Mouse (Mus musculus) Patski (cell line): ENCODE results near the gene Dlx1. TPM values are rescaled to one million over a fixed set of nuclear protein-coding genes. Genes with fewer than 3 reads are reported as not detected.

Source experiments
- ATAC-seq: fragments of 100-300 bp; one replicate; pipeline ENCODE4 v1.8.0; 2021
- CTCF ChIA-PET: fragments of 350-600 bp; sonication (Branson Sonifier 250); formaldehyde crosslinking; loops from one replicate; lab custom pipeline; 2022; ENCODE audit warnings: inconsistent platforms; lab: Charles Lee
- POLR2A ChIA-PET: fragments of 350-600 bp; sonication (Branson Sonifier 250); formaldehyde crosslinking; loops from one replicate; lab custom pipeline; 2022; ENCODE audit warnings: antibody characterized with exemption, inconsistent platforms; lab: Charles Lee
- DNase-seq: peaks from one replicate; pipeline ENCODE4 v3.0.0-alpha.2; 2011; ENCODE audit warnings: low read depth, low spot score
- H3K27me3 ChIP-seq: fragments of 371-371 bp; one replicate; pipeline ENCODE4 v1.5.1; 2021
- CTCF ChIP-seq: fragments of 100-300 bp; IDR thresholded peaks from one replicate; pipeline ENCODE4 v1.5.1; 2021
- in situ Hi-C: fragments of 300-500 bp; cut with MboI; formaldehyde crosslinking; loops from 3 replicates; pipeline ENCODE4 v1.11.1; 2018; ENCODE audit warnings: low pct_unique_long_range_greater_than_20kb, mixed read lengths
- polyA plus RNA-seq: library from polyadenylated mRNA; unstranded; gene quantifications from one replicate; pipeline ENCODE4 v1.2.3, GENCODE M21; 2021

Dlx1 gene
- polyA plus RNA-seq, 1 experiment from 2014 or later, result 1.8 TPM

DNA sequence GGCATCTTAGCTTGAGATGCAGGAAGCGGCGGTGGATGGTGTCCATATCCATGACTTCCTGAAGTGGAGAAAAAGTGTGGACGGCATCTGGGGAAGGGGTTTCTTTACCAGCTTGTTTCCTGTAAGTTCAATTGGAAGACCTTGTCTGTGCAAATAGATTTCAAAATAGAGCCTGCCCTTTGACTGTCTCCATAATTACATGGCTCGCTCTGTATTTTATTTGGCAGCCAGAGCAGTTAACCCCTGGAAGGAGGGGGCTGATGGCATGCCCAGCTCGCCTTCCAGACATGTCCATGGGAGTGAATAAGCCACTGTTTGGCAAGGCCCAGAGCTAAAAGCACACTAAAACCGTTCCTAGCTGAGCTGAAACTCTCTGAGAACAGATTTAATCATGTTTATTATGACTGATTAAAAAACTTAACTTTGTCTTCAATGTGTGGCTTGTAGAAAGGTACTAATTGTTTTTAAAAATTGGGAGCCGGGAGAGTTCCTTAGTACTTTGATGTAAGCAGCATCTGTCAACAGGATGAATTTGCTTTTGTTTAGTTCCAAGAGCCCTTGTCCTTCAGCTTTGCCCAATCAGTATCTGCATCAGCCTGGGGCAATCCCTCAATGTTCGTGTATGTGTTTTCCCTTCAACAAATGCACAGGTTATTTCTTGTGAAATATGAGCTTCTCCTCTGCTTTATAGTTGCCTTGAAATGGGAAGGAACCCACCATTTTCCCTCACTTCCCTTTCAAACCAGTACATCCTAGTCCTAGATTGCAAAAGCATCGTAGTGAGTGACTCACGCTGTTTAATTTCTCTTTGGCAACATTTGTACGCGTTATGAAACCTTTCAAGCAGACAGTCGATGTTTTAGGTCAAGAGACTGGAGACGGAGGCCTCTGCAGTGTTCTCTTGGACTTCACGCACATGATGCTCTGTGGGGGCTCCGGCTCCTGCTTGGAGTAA, 28.4 kb upstream of the Dlx1 start:
- TF ChIP-seq CTCF, result no peak
- ATAC-seq, result no peak
- in situ Hi-C loops, result no loop called here
- H3K27me3 ChIP-seq, result no peaks in the 10 kb centered on the region
- CTCF ChIA-PET, result interaction anchor here (1.0 to 1.7 kb wide), 3 partner anchors 15 to 27 kb away, joined by 3 read pairs; no protein-coding TSS in a partner anchor
- DNase-seq, result no peak
- POLR2A ChIA-PET, result interaction anchor here (1.0 kb wide), 1 partner anchor 47 kb away, joined by 3 read pairs; the partner anchor contains the start of gene Metap1d

DNA sequence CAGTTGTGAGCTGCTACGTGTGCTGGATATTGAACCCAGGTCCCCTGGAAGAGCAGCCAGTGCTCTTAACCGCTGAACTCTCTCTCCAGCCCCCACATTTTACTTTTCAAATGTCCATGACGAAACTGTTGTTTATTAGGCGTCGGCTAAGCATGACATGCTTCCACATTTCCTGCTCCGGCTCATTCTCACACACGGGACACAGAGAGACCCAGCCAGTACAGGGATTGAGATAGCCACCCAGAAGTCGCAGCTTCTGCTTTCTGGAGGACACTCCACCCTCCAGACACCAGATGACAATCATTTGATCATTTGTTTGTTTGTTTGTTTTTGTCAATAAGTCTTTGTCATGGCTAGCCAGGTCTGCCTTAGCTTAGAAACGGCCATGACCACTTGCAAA, 23.1 kb upstream of the Dlx1 start:
- no peak for TF ChIP-seq CTCF
- POLR2A ChIA-PET, result no interaction called here
- H3K27me3 ChIP-seq, result no peaks in the 10 kb centered on the region
- no peak for DNase-seq
- in situ Hi-C loops, result no loop called here
- no peak for ATAC-seq
- CTCF ChIA-PET, result interaction anchor here (1.1 to 1.2 kb wide), 2 partner anchors 10 to 42 kb away, joined by 3 read pairs; partner anchors contain the start of gene Dlx2

DNA sequence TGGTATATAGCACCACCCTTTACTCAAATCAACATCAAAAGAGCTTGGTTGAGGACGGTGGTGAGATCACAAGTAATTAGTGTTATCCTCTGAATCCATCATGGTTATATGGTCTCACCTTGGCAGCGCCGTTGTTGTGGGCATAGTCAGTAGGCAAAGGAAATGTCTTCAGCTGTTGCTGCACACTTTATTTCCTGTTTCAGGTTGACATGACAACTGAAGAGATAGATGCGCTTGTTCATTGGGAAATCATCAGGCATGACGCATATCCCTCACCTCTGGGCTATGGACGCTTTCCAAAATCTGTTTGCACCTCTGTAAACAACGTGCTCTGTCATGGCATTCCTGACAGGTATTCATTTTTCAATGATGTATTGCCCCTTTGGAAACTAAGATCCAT, 16.7 kb upstream of the Dlx1 start:
- in situ Hi-C loops, result no loop called here
- ChIA-PET POLR2A (no interaction called here), CTCF (no interaction called here)
- no peaks in the 10 kb centered on the region for H3K27me3 ChIP-seq
- DNase-seq, result no peak
- no peak for TF ChIP-seq CTCF
- no peak for ATAC-seq

DNA sequence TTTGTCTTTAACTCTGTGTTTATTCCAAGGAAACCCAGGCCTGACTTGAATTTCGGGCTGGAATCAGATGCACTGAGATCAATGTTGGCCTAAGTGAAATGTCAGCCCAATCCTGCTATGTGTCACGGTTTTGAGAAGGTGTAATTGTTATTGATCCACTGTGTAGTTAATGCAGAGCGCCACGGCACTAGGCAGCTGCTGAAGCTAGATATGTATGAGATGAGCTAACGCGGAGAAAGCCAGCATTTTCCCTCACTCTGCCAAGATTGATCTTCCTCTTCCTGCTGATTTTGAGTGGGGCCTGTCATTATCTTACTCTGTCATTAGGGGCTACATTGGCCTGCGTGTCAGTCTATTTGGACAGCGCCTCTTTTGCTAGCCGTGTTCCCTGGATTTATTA, 15.6 kb upstream of the Dlx1 start:
- TF ChIP-seq CTCF, result no peak
- CTCF ChIA-PET, result interaction anchor here (1.3 kb wide), 1 partner anchor 14 kb away, joined by 4 read pairs; no protein-coding TSS in a partner anchor
- no peaks in the 10 kb centered on the region for H3K27me3 ChIP-seq
- no peak for DNase-seq
- no peak for ATAC-seq
- in situ Hi-C loops, result no loop called here
- POLR2A ChIA-PET, result interaction anchor here (0.7 kb wide), 1 partner anchor 44 kb away, joined by 6 read pairs; no protein-coding TSS in a partner anchor

DNA sequence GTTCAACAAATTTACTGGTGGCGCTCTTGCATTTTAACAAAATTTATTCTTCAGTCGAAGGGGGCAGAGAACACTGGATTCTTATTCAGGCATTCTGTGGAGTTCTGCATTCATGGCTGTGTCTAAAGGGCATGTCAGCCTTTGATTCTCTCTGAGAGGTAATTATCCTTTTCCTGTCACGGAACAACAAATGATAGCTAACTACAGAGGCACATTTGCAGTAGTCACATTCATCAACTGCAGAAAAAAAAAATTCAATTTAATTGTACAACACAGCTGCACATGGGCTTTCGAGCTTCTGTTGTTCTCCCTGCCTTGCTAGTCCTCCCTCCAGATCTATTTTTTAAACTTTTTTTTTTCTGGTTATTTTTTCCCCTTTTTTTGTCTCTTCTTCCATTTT, 10.9 kb upstream of the Dlx1 start:
- CTCF ChIA-PET, result interaction anchor here (0.7 to 0.9 kb wide), 2 partner anchors 9 to 63 kb away, joined by 3 read pairs; no protein-coding TSS in a partner anchor
- no peak for DNase-seq
- ATAC-seq, result no peak
- no peak for TF ChIP-seq CTCF
- POLR2A ChIA-PET, result no interaction called here
- in situ Hi-C loops, result no loop called here
- no peaks in the 10 kb centered on the region for H3K27me3 ChIP-seq

DNA sequence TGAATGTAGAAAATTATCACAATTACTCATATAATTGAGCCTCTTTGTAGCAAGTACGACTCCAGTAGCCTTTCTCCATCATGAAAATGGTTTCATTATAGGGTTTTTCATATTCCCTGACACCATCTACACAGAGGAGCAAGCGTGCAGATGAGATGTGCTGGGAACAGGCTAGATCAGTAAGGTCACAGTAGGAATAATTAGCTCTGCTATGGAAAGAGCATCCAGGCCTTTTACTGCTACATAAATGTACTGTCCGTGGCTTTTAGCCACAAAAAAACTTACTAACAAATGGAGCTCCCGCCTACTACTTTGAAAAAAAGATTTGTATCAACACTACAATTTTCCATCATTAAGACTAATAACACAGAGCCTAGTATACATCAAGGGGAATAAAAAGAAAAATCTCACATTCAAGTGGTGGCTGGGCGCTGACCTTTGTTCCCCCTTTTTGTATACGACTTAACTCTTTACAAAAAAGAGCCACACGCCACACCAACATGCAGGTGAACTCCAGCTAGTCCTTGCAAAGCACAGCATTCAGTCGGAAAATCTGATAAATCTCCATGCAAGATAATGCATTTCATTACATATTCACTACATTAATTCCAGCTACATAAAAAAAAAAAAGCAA, 10.3 kb upstream of the Dlx1 start:
- ChIA-PET CTCF (interaction anchor here (0.7 to 1.0 kb wide), 3 partner anchors 10 to 63 kb away, joined by 3 read pairs; no protein-coding TSS in a partner anchor), POLR2A (no interaction called here)
- in situ Hi-C loops, result no loop called here
- DNase-seq, result no peak
- no peaks in the 10 kb centered on the region for H3K27me3 ChIP-seq
- no peak for ATAC-seq
- no peak for TF ChIP-seq CTCF

DNA sequence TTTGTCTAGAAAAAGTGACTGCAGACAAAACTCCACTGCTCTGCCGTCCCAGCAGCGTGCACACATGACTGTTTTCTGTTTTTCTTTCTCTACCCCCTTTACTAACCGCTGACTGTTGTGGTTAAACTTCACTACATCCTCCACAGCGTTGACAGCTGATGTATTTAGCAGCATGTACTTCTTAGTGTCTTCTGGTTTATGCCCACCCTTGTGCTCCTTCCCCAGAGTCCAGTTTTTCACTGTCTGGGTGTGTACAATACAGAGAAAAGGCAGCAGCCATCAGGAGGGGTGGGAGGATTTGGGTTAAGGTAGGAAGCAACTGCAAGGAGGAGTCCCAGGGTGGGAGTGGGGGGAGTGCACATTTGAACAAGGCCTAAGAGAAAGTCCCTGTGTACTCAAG, 5.0 kb upstream of the Dlx1 start:
- ATAC-seq, result no peak
- in situ Hi-C loops, result no loop called here
- ChIA-PET CTCF (no interaction called here), POLR2A (no interaction called here)
- DNase-seq, result no peak
- TF ChIP-seq CTCF, result no peak
- H3K27me3 ChIP-seq, result no peaks in the 10 kb centered on the region

DNA sequence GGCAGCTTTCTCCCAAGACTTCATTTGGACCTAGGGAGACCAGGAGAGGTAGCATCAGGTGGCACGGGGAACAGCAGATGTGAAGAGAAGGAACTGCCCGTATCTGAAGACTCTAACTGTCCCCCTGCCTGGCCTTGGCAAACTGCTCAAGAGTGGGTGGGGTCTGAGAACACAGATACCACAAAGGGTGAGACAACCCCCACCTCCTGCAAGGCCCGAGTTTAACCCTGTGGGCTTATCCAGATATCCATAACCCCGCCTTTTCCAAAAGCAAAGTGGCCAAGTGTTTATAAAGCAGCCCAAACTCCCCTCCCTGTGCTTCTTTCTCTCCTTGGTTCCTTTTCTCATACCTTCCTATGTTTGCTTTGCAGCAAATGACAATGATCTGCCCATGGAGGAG, 4.5 kb upstream of the Dlx1 start:
- no peak for TF ChIP-seq CTCF
- DNase-seq, result no peak

DNA sequence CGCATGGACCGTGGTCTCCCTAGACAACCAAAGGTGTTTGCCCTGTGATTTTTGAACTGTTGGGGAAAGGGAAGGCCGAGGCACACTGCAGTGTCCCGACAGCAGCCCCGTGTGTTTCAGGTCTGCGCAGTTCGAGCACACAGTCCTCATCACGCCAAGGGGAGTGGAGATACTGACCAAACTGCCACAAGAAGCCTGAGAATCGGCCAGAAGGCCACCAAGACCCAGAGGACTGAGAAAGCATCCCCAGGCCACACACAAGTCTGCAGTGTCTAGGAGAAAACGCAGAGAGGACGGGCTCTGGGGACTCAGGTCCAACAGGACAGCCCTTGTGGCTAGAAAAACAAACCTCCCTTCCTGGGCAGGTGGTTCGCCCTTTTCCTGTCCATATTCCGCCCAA, 3.1 kb upstream of the Dlx1 start:
- CTCF ChIA-PET, result no interaction called here
- in situ Hi-C loops, result no loop called here
- POLR2A ChIA-PET, result no interaction called here
- no peak for ATAC-seq
- TF ChIP-seq CTCF, result no peak
- no peak for DNase-seq
- H3K27me3 ChIP-seq, result no peaks in the 10 kb centered on the region

More for the DNA sequence above, 4.5 kb upstream of the Dlx1 start:
- H3K27me3 ChIP-seq, result no peaks in the 10 kb centered on the region
- ATAC-seq, result no peak
- in situ Hi-C loops, result no loop called here
- POLR2A ChIA-PET, result no interaction called here
- CTCF ChIA-PET, result no interaction called here

DNA sequence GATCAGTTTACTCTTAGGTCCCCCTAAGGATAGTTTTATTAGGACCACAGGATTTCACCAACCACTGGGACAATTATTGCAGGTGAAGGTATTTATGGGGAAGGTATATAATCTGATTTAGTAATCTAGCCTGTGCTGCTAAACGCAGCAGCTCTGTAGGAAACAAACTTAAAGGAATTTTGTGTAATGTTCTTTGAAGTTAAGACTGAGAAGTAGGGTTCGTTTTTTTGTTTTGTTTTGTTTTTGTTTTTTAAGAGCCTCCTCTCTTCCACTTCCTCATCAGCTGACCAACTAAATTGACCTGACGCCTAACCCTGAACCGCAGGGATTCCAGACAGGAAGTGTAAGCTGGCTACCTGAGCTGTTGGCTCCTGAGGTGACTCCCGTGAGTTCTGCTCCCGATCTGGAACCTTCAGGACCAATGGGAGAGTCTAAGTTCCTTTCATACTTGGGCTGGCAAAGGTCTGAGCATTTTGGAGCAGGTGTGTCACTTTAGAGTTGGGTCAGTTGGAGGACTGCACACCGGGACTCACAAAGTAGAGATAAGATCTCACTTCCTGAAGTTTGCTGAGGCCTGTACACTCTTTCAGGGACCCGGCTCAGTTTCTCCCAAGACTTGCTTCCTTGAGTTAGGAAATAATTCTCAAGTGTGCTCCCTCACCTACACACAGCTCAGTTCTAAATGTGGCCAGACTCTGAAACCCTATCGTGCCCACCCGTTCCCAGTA, 1.2 kb upstream of the Dlx1 start:
- in situ Hi-C loops, result no loop called here
- no peaks in the 10 kb centered on the region for H3K27me3 ChIP-seq
- ATAC-seq (no peak), DNase-seq (no peak)
- TF ChIP-seq CTCF, result no peak
- CTCF ChIA-PET, result interaction anchor here (1.5 kb wide), 1 partner anchor 27 kb away, joined by 3 read pairs; no protein-coding TSS in a partner anchor
- POLR2A ChIA-PET, result no interaction called here
